Mouse (Mus musculus): ENCODE measurements around the gene Esp36. TPM values are rescaled to one million over a fixed set of nuclear protein-coding genes. Genes with fewer than 3 reads are reported as not detected.
"Not testable (repeated sequence)": the region's sequence is repeated elsewhere in the genome, so short reads cannot be mapped to it uniquely, and the experiment has no call there.

Esp36 gene
- total RNA-seq (2021): not detected
- long read RNA-seq, experiment 1: 0 reads
- long read RNA-seq, experiment 2: 0 reads

GRCm38 (mm10) chr17:38420085-38420484, at the start of gene Esp36:
TSS of gene Esp36 (minus strand) at chr17:38420185.
- no peak for DNase-seq

- not testable (repeated sequence) for DNase-seq
These were observed 36.2 kb upstream of the Esp36 start for GRCm38 (mm10) chr17:38456206-38456605.

- no peak for DNase-seq
These were observed 30.7 kb upstream of the Esp36 start for GRCm38 (mm10) chr17:38450688-38451087.

GRCm38 (mm10) chr17:38406135-38406534, 13.8 kb downstream of the Esp36 start:
- DNase-seq: no peak

- DNase-seq: no peak
These were observed 28.2 kb downstream of the Esp36 start for GRCm38 (mm10) chr17:38391821-38392220.

Other genes starting within 250 kb of the Esp36 start
- gene Olfr134, start 248.8 kb downstream of the Esp36 start, total RNA-seq (2021): not detected
- not detected for gene Olfr135, start 215.8 kb downstream of the Esp36 start, total RNA-seq (2021)
- not detected for gene Olfr138, start 159.2 kb downstream of the Esp36 start, total RNA-seq (2021)
- gene Olfr137, start 112.6 kb downstream of the Esp36 start, total RNA-seq (2021): not detected
- gene Olfr136, start 90.4 kb downstream of the Esp36 start, total RNA-seq (2021): not detected
- not detected for gene Esp34, start 134.0 kb upstream of the Esp36 start, total RNA-seq (2021)
- not detected for gene Esp31, start 219.3 kb upstream of the Esp36 start, total RNA-seq (2021)

All from gastrocnemius, postnatal 10 days (tissue).